Mouse (Mus musculus) thymus, postnatal 14 days (tissue): Measurements from ENCODE around the gene D5Ertd579e.
"Not testable (repeated sequence)": the region's sequence is repeated elsewhere in the genome, so short reads cannot be mapped to it uniquely, and the experiment has no call there.

Experiments
- DNase-seq: peaks from one replicate; pipeline ENCODE4 v3.0.0; 2021

Gene D5Ertd579e

GRCm38 (mm10) chr5:36678799-36679198 is 17.0 kb downstream of the D5Ertd579e start:
- no peak for DNase-seq

- DNase-seq, result no peak
Observed at GRCm38 (mm10) chr5:36677907-36678306, 17.9 kb downstream of the D5Ertd579e start.

- no peak for DNase-seq
Observed at GRCm38 (mm10) chr5:36675466-36675865, 20.4 kb downstream of the D5Ertd579e start.

GRCm38 (mm10) chr5:36674658-36675433 is 21.0 kb downstream of the D5Ertd579e start:
- DNase-seq, result no peak

GRCm38 (mm10) chr5:36669021-36670008 is 26.5 kb downstream of the D5Ertd579e start:
- DNase-seq, result peak; percentile 73

GRCm38 (mm10) chr5:36668572-36668971 is 27.3 kb downstream of the D5Ertd579e start:
- peak; percentile 65 for DNase-seq

- peak; percentile 13 for DNase-seq
Observed at GRCm38 (mm10) chr5:36667986-36668385, 27.8 kb downstream of the D5Ertd579e start.

GRCm38 (mm10) chr5:36667165-36667564 is 28.7 kb downstream of the D5Ertd579e start:
- no peak for DNase-seq

GRCm38 (mm10) chr5:36666699-36667098 is 29.1 kb downstream of the D5Ertd579e start:
- not testable (repeated sequence) for DNase-seq

GRCm38 (mm10) chr5:36663329-36663728 is 32.5 kb downstream of the D5Ertd579e start:
- no peak for DNase-seq

GRCm38 (mm10) chr5:36660977-36661760 is 34.7 kb downstream of the D5Ertd579e start:
- not testable (repeated sequence) for DNase-seq

GRCm38 (mm10) chr5:36625612-36626011 is 70.2 kb downstream of the D5Ertd579e start:
- DNase-seq, result no peak

GRCm38 (mm10) chr5:36623670-36624069 is 72.2 kb downstream of the D5Ertd579e start:
- no peak for DNase-seq

- no peak for DNase-seq
Observed at GRCm38 (mm10) chr5:36621058-36621449, 74.8 kb downstream of the D5Ertd579e start.

GRCm38 (mm10) chr5:36620409-36621057 is 75.3 kb downstream of the D5Ertd579e start:
- no peak for DNase-seq

GRCm38 (mm10) chr5:36618890-36619289 is 76.9 kb downstream of the D5Ertd579e start:
- DNase-seq, result no peak

- no peak for DNase-seq
Observed at GRCm38 (mm10) chr5:36618356-36618755, 77.5 kb downstream of the D5Ertd579e start.

GRCm38 (mm10) chr5:36614124-36614523 is 81.7 kb downstream of the D5Ertd579e start:
- DNase-seq, result no peak

GRCm38 (mm10) chr5:36608939-36609499 is 86.8 kb downstream of the D5Ertd579e start:
- DNase-seq, result no peak

- DNase-seq, result peak; percentile 70
Observed at GRCm38 (mm10) chr5:36603031-36603430, 92.8 kb downstream of the D5Ertd579e start.

GRCm38 (mm10) chr5:36602028-36602427 is 93.8 kb downstream of the D5Ertd579e start:
- no peak for DNase-seq

- DNase-seq, result no peak
Observed at GRCm38 (mm10) chr5:36601492-36601891, 94.3 kb downstream of the D5Ertd579e start.
